Mouse (Mus musculus): ENCODE results near the gene Cers6.

- no peak for TF ChIP-seq TAL1 (IDR thresholded peaks at IDR 0.05; ENCODE audit: low read length)
- TF ChIP-seq GATA1 (IDR thresholded peaks at IDR 0.05; ENCODE audit: low read length) = no peak
These were observed 120.1 kb downstream of the Cers6 start for GRCm38 (mm10) chr2:68981302-68981701.
